Comparison of ENCODE assay signal across 7 mouse cellular contexts in the genomic region with DNA sequence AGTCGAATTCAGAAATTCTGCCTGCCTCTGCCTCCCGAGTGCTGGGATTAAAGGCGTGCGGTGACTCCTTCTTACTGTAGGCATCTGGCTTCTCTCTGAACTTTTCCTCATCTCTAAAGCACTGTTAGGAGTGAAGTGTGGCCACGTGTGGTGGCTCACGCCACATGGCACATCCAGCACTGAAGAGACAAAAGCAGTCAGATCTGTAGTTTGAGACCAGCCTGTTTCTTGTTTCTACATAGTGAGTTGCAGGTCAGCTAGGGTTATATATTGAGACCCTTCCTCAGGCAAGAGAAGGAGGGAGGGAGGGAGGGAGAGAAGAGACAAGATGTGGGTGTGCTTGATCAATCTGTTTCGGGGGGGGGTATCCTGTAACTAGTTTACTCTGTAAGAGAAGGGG. TPM values are rescaled to one million over a fixed set of nuclear protein-coding genes. Genes with fewer than 3 reads are reported as not detected.
A peak's percentile ranks its signal among the peaks of the same experiment; 100 is the strongest.
DNase-seq lines count a peak whose midpoint lies in the region; ATAC-seq lines count a peak whose summit lies in the region.

A gene (minus strand): TSS at position 101 of the 400 bp plus-strand sequence.

- H3K27me3 ChIP-seq in forebrain, embryonic 12.5 days: peaks cover 6% of the 10 kb centered on the region; the same call in 1 of the 2 replicates
- 0 out of 2 replicates have a peak, but pooled peaks cover 4% of the 10 kb centered on the region for H3K27me3 ChIP-seq in hindbrain, embryonic 10.5 days (ENCODE audit: insufficient read depth, poor library complexity, severe bottlenecking)
- peaks cover 14% of the 10 kb centered on the region; the same call in 1 of the 2 replicates for H3K27me3 ChIP-seq in liver, embryonic 12.5 days (replicated peaks)

- H3K36me3 ChIP-seq in forebrain, embryonic 12.5 days (replicated peaks): no peaks in the 10 kb centered on the region
- H3K36me3 ChIP-seq in hindbrain, embryonic 10.5 days: no peaks in the 10 kb centered on the region
- no peaks in the 10 kb centered on the region for H3K36me3 ChIP-seq in liver, embryonic 12.5 days

- no peak for DNase-seq in urinary bladder, adult 2 months (ENCODE audit: low spot score)
- DNase-seq in urinary bladder, postnatal 10 days (ENCODE audit: low spot score): no peak
- no peak for DNase-seq in hindbrain, embryonic 10.5 days (ENCODE audit: low spot score)
- no peak for DNase-seq in right cerebral cortex, adult 2 months (ENCODE audit: low spot score in 2 of 2)
- DNase-seq in right cerebral cortex, postnatal 10 days (ENCODE audit: low spot score in 2 of 2): no peak

- H3K9me3 ChIP-seq in forebrain, embryonic 12.5 days: no peaks in the 10 kb centered on the region
- no peaks in the 10 kb centered on the region for H3K9me3 ChIP-seq in hindbrain, embryonic 10.5 days
- no peaks in the 10 kb centered on the region for H3K9me3 ChIP-seq in liver, embryonic 12.5 days (replicated peaks)

- peaks cover 10% of the 10 kb centered on the region for H3K4me1 ChIP-seq in forebrain, embryonic 12.5 days
- H3K4me1 ChIP-seq in hindbrain, embryonic 10.5 days (replicated peaks): peaks cover 20% of the 10 kb centered on the region
- H3K4me1 ChIP-seq in liver, embryonic 12.5 days: peaks cover 32% of the 10 kb centered on the region

- peak within 1 kb of the TSS; percentile 43 for H3K4me3 ChIP-seq in forebrain, embryonic 12.5 days (replicated peaks)
- H3K4me3 ChIP-seq in hindbrain, embryonic 10.5 days: peak within 1 kb of the TSS; percentile 57
- H3K4me3 ChIP-seq in liver, embryonic 12.5 days: peak within 1 kb of the TSS; percentile 56

- no peak within 1 kb of the TSS; the same call in 1 of the 2 replicates for H3K9ac ChIP-seq in forebrain, embryonic 12.5 days
- H3K9ac ChIP-seq in liver, embryonic 12.5 days: peak within 1 kb of the TSS; percentile 59; the same call in 1 of the 2 replicates

- H3K4me2 ChIP-seq in forebrain, embryonic 12.5 days: peak within 1 kb of the TSS; percentile 62
- H3K4me2 ChIP-seq in liver, embryonic 12.5 days: peak within 1 kb of the TSS; percentile 77

- no peak for ATAC-seq in forebrain, embryonic 12.5 days (ENCODE audit: low FRiP score)
- no peak for ATAC-seq in liver, embryonic 12.5 days

- WGBS in forebrain, embryonic 12.5 days: 85% methylated on average over 7 of the region's 7 CpGs
- 81% methylated on average over 7 of the region's 7 CpGs for WGBS in hindbrain, embryonic 10.5 days
- WGBS in liver, embryonic 12.5 days (ENCODE audit: insufficient replicate concordance): 70% methylated on average over 7 of the region's 7 CpGs

- no peak within 1 kb of the TSS for H3K27ac ChIP-seq in forebrain, embryonic 12.5 days
- H3K27ac ChIP-seq in hindbrain, embryonic 10.5 days: 0 out of 2 replicates have a peak within 1 kb of the TSS, but pooled peaks have one; percentile 83
- H3K27ac ChIP-seq in liver, embryonic 12.5 days: no peak within 1 kb of the TSS

RNA-seq across cellular contexts. Expression of the gene that starts here (rescaled TPM):
- polyA plus RNA-seq in urinary bladder, adult 2 months (2012; rRNA removed): 31.8 and 39.0 TPM in 2 replicates
- polyA plus RNA-seq in forebrain, embryonic 12.5 days (2016; fragmentation: Nextera tagmentation; extraction: Ambion mirVana): 54.1 and 57.8 TPM in 2 replicates
- 69.7 and 78.1 TPM in 2 replicates for polyA plus RNA-seq in hindbrain, embryonic 10.5 days (2016; fragmentation: Nextera tagmentation; extraction: Ambion mirVana)
- 54.7 and 61.0 TPM in 2 replicates for polyA plus RNA-seq in liver, embryonic 12.5 days (2016; fragmentation: Nextera tagmentation; extraction: Ambion mirVana)
